Mouse (Mus musculus): Measurements from ENCODE around the gene Selenok. TPM values are rescaled to one million over a fixed set of nuclear protein-coding genes. Genes with fewer than 3 reads are reported as not detected.

Gene Selenok
- polyA plus RNA-seq, 1 experiment from 2014 or later, result 295 TPM

GRCm38 (mm10) chr14:29986096-29986495 lies 18.0 kb downstream of the Selenok start:
- H3K4me2 ChIP-seq (ENCODE audit: low read depth), result no peak overlapping the region
- H3K4me3 ChIP-seq (ENCODE audit: low read depth, low read length), result no peak overlapping the region
- no peaks in the 10 kb centered on the region for H3K9me3 ChIP-seq (ENCODE audit: control insufficient read depth, low read length)
- no peaks in the 10 kb centered on the region for H3K27me3 ChIP-seq (ENCODE audit: control insufficient read depth, insufficient read depth, low read length)
- WGBS, result 94% methylated on average over 4 of the region's 4 CpGs
- H3K27ac ChIP-seq (ENCODE audit: low read depth, low read length), result no peak overlapping the region
- no peaks in the 10 kb centered on the region for H3K4me1 ChIP-seq (ENCODE audit: control insufficient read depth, insufficient read depth, low read length)
- H3K36me3 ChIP-seq (ENCODE audit: control insufficient read depth, insufficient read depth, low read length), result peaks cover 39% of the 10 kb centered on the region
- DNase-seq (ENCODE audit: low spot score), result no peak
- ATAC-seq (ENCODE audit: insufficient read depth, low FRiP score, low TSS enrichment), result no peak
- H3K9ac ChIP-seq (ENCODE audit: low read length), result no peak overlapping the region

- no peak overlapping the region for H3K9ac ChIP-seq (ENCODE audit: low read length)
- WGBS, result 97% methylated on average over 6 of the region's 6 CpGs
- no peaks in the 10 kb centered on the region for H3K4me1 ChIP-seq (ENCODE audit: control insufficient read depth, insufficient read depth, low read length)
- H3K4me3 ChIP-seq (ENCODE audit: low read depth, low read length), result no peak overlapping the region
- no peak for ATAC-seq (ENCODE audit: insufficient read depth, low FRiP score, low TSS enrichment)
- no peaks in the 10 kb centered on the region for H3K27me3 ChIP-seq (ENCODE audit: control insufficient read depth, insufficient read depth, low read length)
- DNase-seq (ENCODE audit: low spot score), result no peak
- no peak overlapping the region for H3K4me2 ChIP-seq (ENCODE audit: low read depth)
- no peak overlapping the region for H3K27ac ChIP-seq (ENCODE audit: low read depth, low read length)
- no peaks in the 10 kb centered on the region for H3K9me3 ChIP-seq (ENCODE audit: control insufficient read depth, low read length)
- H3K36me3 ChIP-seq (ENCODE audit: control insufficient read depth, insufficient read depth, low read length), result peaks cover 44% of the 10 kb centered on the region
Measured at GRCm38 (mm10) chr14:29987276-29987675, 19.2 kb downstream of the Selenok start.

- Histone ChIP-seq H3K27me3 (ENCODE audit: control insufficient read depth, insufficient read depth, low read length) (no peaks in the 10 kb centered on the region), H3K4me3 (ENCODE audit: low read depth, low read length) (no peak overlapping the region), H3K36me3 (ENCODE audit: control insufficient read depth, insufficient read depth, low read length) (peaks cover 40% of the 10 kb centered on the region), H3K27ac (ENCODE audit: low read depth, low read length) (no peak overlapping the region), H3K9me3 (ENCODE audit: control insufficient read depth, low read length) (no peaks in the 10 kb centered on the region), H3K4me1 (ENCODE audit: control insufficient read depth, insufficient read depth, low read length) (no peaks in the 10 kb centered on the region), H3K4me2 (ENCODE audit: low read depth) (no peak overlapping the region), H3K9ac (ENCODE audit: low read length) (no peak overlapping the region)
- no peak for DNase-seq (ENCODE audit: low spot score)
- 94% methylated on average over 9 of the region's 9 CpGs for WGBS
- no peak for ATAC-seq (ENCODE audit: insufficient read depth, low FRiP score, low TSS enrichment)
Measured at GRCm38 (mm10) chr14:29987739-29988138, 19.6 kb downstream of the Selenok start.

DNA sequence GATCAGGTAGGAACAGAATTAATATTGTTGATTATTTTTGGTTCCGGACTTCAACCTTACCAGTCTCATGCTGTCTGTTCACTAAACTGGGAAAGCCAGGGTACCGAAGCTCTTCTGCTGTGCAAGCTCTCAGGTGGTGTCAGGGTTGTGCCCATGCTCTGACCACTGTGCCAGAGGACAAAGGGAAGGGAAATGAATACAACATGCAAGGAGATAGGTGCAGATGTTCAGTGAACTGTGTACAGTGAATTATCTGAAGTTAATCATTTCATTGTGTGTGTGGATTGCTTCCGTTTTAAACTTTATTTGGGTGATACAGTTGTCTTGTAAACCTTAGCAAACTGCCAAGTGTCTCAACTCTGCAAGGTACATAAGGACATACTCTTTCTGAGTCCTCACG lies 20.2 kb downstream of the Selenok start:
- Histone ChIP-seq H3K4me3 (ENCODE audit: low read depth, low read length) (no peak overlapping the region), H3K9ac (ENCODE audit: low read length) (no peak overlapping the region), H3K27me3 (ENCODE audit: control insufficient read depth, insufficient read depth, low read length) (no peaks in the 10 kb centered on the region), H3K27ac (ENCODE audit: low read depth, low read length) (no peak overlapping the region), H3K4me1 (ENCODE audit: control insufficient read depth, insufficient read depth, low read length) (no peaks in the 10 kb centered on the region), H3K4me2 (ENCODE audit: low read depth) (no peak overlapping the region), H3K36me3 (ENCODE audit: control insufficient read depth, insufficient read depth, low read length) (peaks cover 39% of the 10 kb centered on the region), H3K9me3 (ENCODE audit: control insufficient read depth, low read length) (no peaks in the 10 kb centered on the region)
- ATAC-seq (ENCODE audit: insufficient read depth, low FRiP score, low TSS enrichment) (no peak), DNase-seq (ENCODE audit: low spot score) (no peak)
- WGBS, result 96% methylated on average over 4 of the region's 4 CpGs

DNA sequence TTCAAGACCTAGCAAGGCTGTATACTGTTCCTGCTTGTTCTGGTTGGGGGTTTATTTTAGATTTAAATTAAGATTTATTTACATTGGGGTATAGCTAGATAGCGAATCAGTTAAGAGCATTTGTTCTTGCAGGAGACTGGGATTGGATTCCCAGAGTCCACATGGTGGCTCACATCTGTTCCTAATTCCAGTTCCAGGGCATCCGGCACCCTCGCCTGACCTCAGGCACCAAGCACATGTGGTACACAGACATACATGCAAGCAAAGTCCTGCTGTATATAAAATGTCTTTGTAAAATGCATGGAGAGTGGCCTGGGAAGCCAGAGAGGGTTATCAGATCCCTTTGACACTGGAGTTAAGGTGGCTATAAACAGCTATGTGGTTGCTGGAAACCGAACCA lies 26.9 kb downstream of the Selenok start:
- Histone ChIP-seq H3K9ac (ENCODE audit: low read length) (no peak overlapping the region), H3K9me3 (ENCODE audit: control insufficient read depth, low read length) (no peaks in the 10 kb centered on the region), H3K27ac (ENCODE audit: low read depth, low read length) (no peak overlapping the region), H3K4me3 (ENCODE audit: low read depth, low read length) (no peak overlapping the region), H3K27me3 (ENCODE audit: control insufficient read depth, insufficient read depth, low read length) (no peaks in the 10 kb centered on the region), H3K4me2 (ENCODE audit: low read depth) (no peak overlapping the region), H3K4me1 (ENCODE audit: control insufficient read depth, insufficient read depth, low read length) (no peaks in the 10 kb centered on the region), H3K36me3 (ENCODE audit: control insufficient read depth, insufficient read depth, low read length) (peaks cover 16% of the 10 kb centered on the region)
- DNase-seq (ENCODE audit: low spot score), result no peak
- 72% methylated on average over 4 of the region's 4 CpGs for WGBS
- ATAC-seq (ENCODE audit: insufficient read depth, low FRiP score, low TSS enrichment), result no peak

- H3K36me3 ChIP-seq (ENCODE audit: control insufficient read depth, insufficient read depth, low read length), result peaks cover 12% of the 10 kb centered on the region
Measured at GRCm38 (mm10) chr14:29996000-29996751, 28.1 kb downstream of the Selenok start.

GRCm38 (mm10) chr14:29997345-29997744 lies 29.2 kb downstream of the Selenok start:
- ATAC-seq (ENCODE audit: insufficient read depth, low FRiP score, low TSS enrichment) (no peak), DNase-seq (ENCODE audit: low spot score) (no peak)
- Histone ChIP-seq H3K4me2 (ENCODE audit: low read depth) (no peak overlapping the region), H3K4me3 (ENCODE audit: low read depth, low read length) (no peak overlapping the region), H3K36me3 (ENCODE audit: control insufficient read depth, insufficient read depth, low read length) (peaks cover 8% of the 10 kb centered on the region; the same call in 1 of the 2 replicates), H3K27me3 (ENCODE audit: control insufficient read depth, insufficient read depth, low read length) (no peaks in the 10 kb centered on the region), H3K27ac (ENCODE audit: low read depth, low read length) (no peak overlapping the region), H3K9ac (ENCODE audit: low read length) (no peak overlapping the region), H3K9me3 (ENCODE audit: control insufficient read depth, low read length) (no peaks in the 10 kb centered on the region), H3K4me1 (ENCODE audit: control insufficient read depth, insufficient read depth, low read length) (no peaks in the 10 kb centered on the region)

More at GRCm38 (mm10) chr14:29996000-29996751, 28.1 kb downstream of the Selenok start:
- Histone ChIP-seq H3K9me3 (ENCODE audit: control insufficient read depth, low read length) (no peaks in the 10 kb centered on the region), H3K9ac (ENCODE audit: low read length) (no peak overlapping the region), H3K27me3 (ENCODE audit: control insufficient read depth, insufficient read depth, low read length) (no peaks in the 10 kb centered on the region), H3K4me3 (ENCODE audit: low read depth, low read length) (no peak overlapping the region), H3K4me1 (ENCODE audit: control insufficient read depth, insufficient read depth, low read length) (no peaks in the 10 kb centered on the region), H3K4me2 (ENCODE audit: low read depth) (no peak overlapping the region), H3K27ac (ENCODE audit: low read depth, low read length) (no peak overlapping the region)
- ATAC-seq (ENCODE audit: insufficient read depth, low FRiP score, low TSS enrichment) (no peak), DNase-seq (ENCODE audit: low spot score) (no peak)
- 93% methylated on average over 11 of the region's 11 CpGs for WGBS

GRCm38 (mm10) chr14:29998747-29999474 lies 30.8 kb downstream of the Selenok start:
- Histone ChIP-seq H3K27me3 (ENCODE audit: control insufficient read depth, insufficient read depth, low read length) (no peaks in the 10 kb centered on the region), H3K27ac (ENCODE audit: low read depth, low read length) (no peak overlapping the region), H3K4me2 (ENCODE audit: low read depth) (no peak overlapping the region), H3K4me1 (ENCODE audit: control insufficient read depth, insufficient read depth, low read length) (no peaks in the 10 kb centered on the region), H3K36me3 (ENCODE audit: control insufficient read depth, insufficient read depth, low read length) (peaks cover 5% of the 10 kb centered on the region; the same call in 1 of the 2 replicates), H3K9ac (ENCODE audit: low read length) (no peak overlapping the region), H3K4me3 (ENCODE audit: low read depth, low read length) (no peak overlapping the region), H3K9me3 (ENCODE audit: control insufficient read depth, low read length) (no peaks in the 10 kb centered on the region)
- WGBS, result 81% methylated on average over 13 of the region's 13 CpGs
- DNase-seq (ENCODE audit: low spot score) (no peak), ATAC-seq (ENCODE audit: insufficient read depth, low FRiP score, low TSS enrichment) (no peak)

DNA sequence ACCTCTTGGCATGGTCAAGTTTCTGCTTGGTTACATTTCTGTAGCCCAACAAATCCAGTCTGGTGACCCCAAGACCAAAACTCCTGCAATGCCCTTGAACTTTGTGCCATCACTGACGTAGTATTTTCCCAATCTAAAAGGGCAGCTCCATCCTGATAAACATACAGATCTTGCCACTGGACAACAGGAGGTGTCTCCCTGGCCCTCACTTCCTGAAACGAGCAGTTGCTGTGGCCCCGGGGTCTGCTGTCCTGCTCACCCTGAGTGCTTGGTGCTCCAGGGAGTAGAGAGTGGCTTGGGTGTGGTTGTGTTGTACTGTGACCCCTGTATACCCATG lies 31.3 kb downstream of the Selenok start:
- no peaks in the 10 kb centered on the region for H3K27me3 ChIP-seq (ENCODE audit: control insufficient read depth, insufficient read depth, low read length)
- no peaks in the 10 kb centered on the region for H3K4me1 ChIP-seq (ENCODE audit: control insufficient read depth, insufficient read depth, low read length)
- H3K27ac ChIP-seq (ENCODE audit: low read depth, low read length), result no peak overlapping the region
- 97% methylated on average over 3 of the region's 3 CpGs for WGBS
- H3K9me3 ChIP-seq (ENCODE audit: control insufficient read depth, low read length), result no peaks in the 10 kb centered on the region
- DNase-seq (ENCODE audit: low spot score), result no peak
- no peak overlapping the region for H3K4me3 ChIP-seq (ENCODE audit: low read depth, low read length)
- no peak overlapping the region for H3K4me2 ChIP-seq (ENCODE audit: low read depth)
- ATAC-seq (ENCODE audit: insufficient read depth, low FRiP score, low TSS enrichment), result no peak
- peaks cover 5% of the 10 kb centered on the region; the same call in 1 of the 2 replicates for H3K36me3 ChIP-seq (ENCODE audit: control insufficient read depth, insufficient read depth, low read length)
- no peak overlapping the region for H3K9ac ChIP-seq (ENCODE audit: low read length)
